Mouse (Mus musculus) hindbrain, embryonic 15.5 days (tissue): ENCODE measurements at regions not wholly inside any gene's neighbourhood (a gene's known extent, or its start where the extent isn't known, plus 50 kb on each side); places are given as distances from the start of the nearest gene placed in this dataset.

Experiments used
- ATAC-seq: fragments of 200-750 bp; cut with Nextera tagmentation; 2 replicates; pipeline ENCODE4 v1.8.0; 2017; ENCODE audit warnings: low read depth, moderate number of reproducible peaks, moderate TSS enrichment; ENCODE audit not compliant: low FRiP score
- H3K27ac ChIP-seq: fragments of 300-500 bp; sonication (generic); replicated peaks from 2 replicates; pipeline ENCODE4 v1.5.1; 2015; ENCODE audit warnings: mild to moderate bottlenecking, inconsistent platforms
- H3K27me3 ChIP-seq: fragments of 300-500 bp; sonication (generic); 2 replicates; pipeline ENCODE4 v1.6.1; 2015; ENCODE audit warnings: control low read depth, inconsistent platforms
- H3K36me3 ChIP-seq: fragments of 300-500 bp; sonication (generic); 2 replicates; pipeline ENCODE4 v1.6.1; 2015; ENCODE audit warnings: control low read depth, inconsistent platforms
- H3K4me1 ChIP-seq: fragments of 300-500 bp; sonication (generic); replicated peaks from 2 replicates; pipeline ENCODE4 v1.6.1; 2015; ENCODE audit warnings: control low read depth, inconsistent platforms
- H3K4me2 ChIP-seq: fragments of 300-500 bp; sonication (generic); 2 replicates; pipeline ENCODE4 v1.6.1; 2015; ENCODE audit warnings: moderate library complexity, mild to moderate bottlenecking, inconsistent platforms
- H3K4me3 ChIP-seq: fragments of 300-500 bp; sonication (generic); 2 replicates; pipeline ENCODE4 v1.5.1; 2015; ENCODE audit warnings: mild to moderate bottlenecking, inconsistent platforms
- H3K9ac ChIP-seq: fragments of 300-500 bp; sonication (generic); 2 replicates; pipeline ENCODE4 v1.6.1; 2015; ENCODE audit warnings: inconsistent platforms
- H3K9me3 ChIP-seq: fragments of 300-500 bp; sonication (generic); 2 replicates; pipeline ENCODE4 v1.6.1; 2016; ENCODE audit warnings: control low read depth, inconsistent platforms
- WGBS: fragments of 180-500 bp; shearing (Covaris S2); methylation state at CpG from one replicate; pipeline ENCODE4 v1.1.7; 2015; 5-methylcytosine and 5-hydroxymethylcytosine counted together

GRCm38 (mm10) chr11:114277513-114278304 lies 210.9 kb upstream of the Sdk2 start:
- H3K27ac ChIP-seq: 0 out of 2 replicates have a peak overlapping the region, but pooled peaks have one; percentile 15
- 55% methylated on average over 26 of the region's 26 CpGs for WGBS

GRCm38 (mm10) chr11:114270358-114271072 lies 203.7 kb upstream of the Sdk2 start:
- H3K4me3 ChIP-seq: no peak overlapping the region
- H3K36me3 ChIP-seq: no peaks in the 10 kb centered on the region
- H3K4me2 ChIP-seq: no peak overlapping the region
- no peaks in the 10 kb centered on the region for H3K27me3 ChIP-seq
- no peak for ATAC-seq
- no peak overlapping the region for H3K9ac ChIP-seq
- H3K27ac ChIP-seq: no peak overlapping the region
- no peaks in the 10 kb centered on the region for H3K4me1 ChIP-seq
- 78% methylated on average over 10 of the region's 10 CpGs for WGBS
- no peaks in the 10 kb centered on the region for H3K9me3 ChIP-seq

More at GRCm38 (mm10) chr11:114277513-114278304, 210.9 kb upstream of the Sdk2 start:
- Histone ChIP-seq H3K4me2 (no peak overlapping the region), H3K9ac (no peak overlapping the region), H3K4me3 (no peak overlapping the region), H3K4me1 (peaks cover 30% of the 10 kb centered on the region), H3K9me3 (no peaks in the 10 kb centered on the region), H3K36me3 (no peaks in the 10 kb centered on the region), H3K27me3 (no peaks in the 10 kb centered on the region)
- ATAC-seq: peak; percentile 49; the same call in 1 of the 2 replicates

- Histone ChIP-seq H3K4me1 (no peaks in the 10 kb centered on the region), H3K9me3 (no peaks in the 10 kb centered on the region), H3K4me3 (no peak overlapping the region), H3K27ac (no peak overlapping the region), H3K36me3 (no peaks in the 10 kb centered on the region), H3K27me3 (no peaks in the 10 kb centered on the region), H3K4me2 (no peak overlapping the region), H3K9ac (no peak overlapping the region)
- 47% methylated on average over 4 of the region's 4 CpGs for WGBS
- no peak for ATAC-seq
Measured at GRCm38 (mm10) chr11:114261959-114262358, 195.1 kb upstream of the Sdk2 start.

- H3K27ac ChIP-seq: no peak overlapping the region
- no peaks in the 10 kb centered on the region for H3K9me3 ChIP-seq
- no peaks in the 10 kb centered on the region for H3K27me3 ChIP-seq
- H3K9ac ChIP-seq: no peak overlapping the region
- no peak for ATAC-seq
- H3K4me3 ChIP-seq: no peak overlapping the region
- no peaks in the 10 kb centered on the region for H3K4me1 ChIP-seq
- 91% methylated on average over 9 of the region's 9 CpGs for WGBS
- no peak overlapping the region for H3K4me2 ChIP-seq
- H3K36me3 ChIP-seq: no peaks in the 10 kb centered on the region
Measured at GRCm38 (mm10) chr11:114258218-114258617, 191.4 kb upstream of the Sdk2 start.

GRCm38 (mm10) chr11:114257756-114258155 lies 190.9 kb upstream of the Sdk2 start:
- no peaks in the 10 kb centered on the region for H3K27me3 ChIP-seq
- 65% methylated on average over 6 of the region's 6 CpGs for WGBS
- H3K36me3 ChIP-seq: no peaks in the 10 kb centered on the region
- H3K4me3 ChIP-seq: no peak overlapping the region
- H3K27ac ChIP-seq: no peak overlapping the region
- no peak overlapping the region for H3K4me2 ChIP-seq
- no peaks in the 10 kb centered on the region for H3K9me3 ChIP-seq
- H3K9ac ChIP-seq: no peak overlapping the region
- ATAC-seq: no peak
- 0 out of 2 replicates have a peak, but pooled peaks cover 3% of the 10 kb centered on the region for H3K4me1 ChIP-seq

- Histone ChIP-seq H3K36me3 (no peaks in the 10 kb centered on the region), H3K9me3 (no peaks in the 10 kb centered on the region), H3K27ac (no peak overlapping the region), H3K4me1 (0 out of 2 replicates have a peak, but pooled peaks cover 3% of the 10 kb centered on the region), H3K4me2 (no peak overlapping the region), H3K27me3 (no peaks in the 10 kb centered on the region), H3K9ac (no peak overlapping the region), H3K4me3 (no peak overlapping the region)
- no peak for ATAC-seq
- 88% methylated on average over 4 of the region's 4 CpGs for WGBS
Measured at GRCm38 (mm10) chr11:114257061-114257460, 190.2 kb upstream of the Sdk2 start.

- no peak for ATAC-seq
- Histone ChIP-seq H3K4me3 (no peak overlapping the region), H3K27me3 (no peaks in the 10 kb centered on the region), H3K27ac (no peak overlapping the region), H3K4me1 (0 out of 2 replicates have a peak, but pooled peaks cover 3% of the 10 kb centered on the region), H3K4me2 (no peak overlapping the region), H3K36me3 (no peaks in the 10 kb centered on the region), H3K9me3 (no peaks in the 10 kb centered on the region), H3K9ac (no peak overlapping the region)
- WGBS: 68% methylated on average over 1 of the region's 1 CpGs
Measured at GRCm38 (mm10) chr11:114254344-114254743, 187.5 kb upstream of the Sdk2 start.

GRCm38 (mm10) chr11:114251614-114252013 lies 184.8 kb upstream of the Sdk2 start:
- Histone ChIP-seq H3K9ac (no peak overlapping the region), H3K27ac (no peak overlapping the region), H3K9me3 (no peaks in the 10 kb centered on the region)

GRCm38 (mm10) chr11:114249215-114249614 lies 182.4 kb upstream of the Sdk2 start:
- WGBS: 78% methylated on average over 7 of the region's 7 CpGs

More at GRCm38 (mm10) chr11:114251614-114252013, 184.8 kb upstream of the Sdk2 start:
- ATAC-seq: no peak
- 0 out of 2 replicates have a peak, but pooled peaks cover 3% of the 10 kb centered on the region for H3K4me1 ChIP-seq
- 58% methylated on average over 7 of the region's 7 CpGs for WGBS
- no peak overlapping the region for H3K4me2 ChIP-seq
- no peaks in the 10 kb centered on the region for H3K36me3 ChIP-seq
- no peaks in the 10 kb centered on the region for H3K27me3 ChIP-seq
- no peak overlapping the region for H3K4me3 ChIP-seq

GRCm38 (mm10) chr11:114248261-114248898 lies 181.5 kb upstream of the Sdk2 start:
- Histone ChIP-seq H3K36me3 (no peaks in the 10 kb centered on the region), H3K9me3 (no peaks in the 10 kb centered on the region), H3K27me3 (no peaks in the 10 kb centered on the region), H3K4me2 (no peak overlapping the region), H3K4me3 (no peak overlapping the region), H3K27ac (no peak overlapping the region), H3K9ac (no peak overlapping the region), H3K4me1 (peaks cover 6% of the 10 kb centered on the region; the same call in 1 of the 2 replicates)
- 70% methylated on average over 4 of the region's 4 CpGs for WGBS
- ATAC-seq: no peak

More at GRCm38 (mm10) chr11:114249215-114249614, 182.4 kb upstream of the Sdk2 start:
- Histone ChIP-seq H3K9ac (no peak overlapping the region), H3K4me2 (no peak overlapping the region), H3K4me3 (no peak overlapping the region), H3K27ac (no peak overlapping the region), H3K4me1 (peaks cover 6% of the 10 kb centered on the region; the same call in 1 of the 2 replicates), H3K36me3 (no peaks in the 10 kb centered on the region), H3K9me3 (no peaks in the 10 kb centered on the region), H3K27me3 (no peaks in the 10 kb centered on the region)
- ATAC-seq: no peak

GRCm38 (mm10) chr11:114239311-114239803 lies 172.5 kb upstream of the Sdk2 start:
- Histone ChIP-seq H3K4me1 (peaks cover 17% of the 10 kb centered on the region), H3K27me3 (no peaks in the 10 kb centered on the region), H3K9ac (no peak overlapping the region), H3K27ac (peak overlapping the region; percentile 39; the same call in 1 of the 2 replicates), H3K9me3 (no peaks in the 10 kb centered on the region), H3K4me3 (no peak overlapping the region), H3K4me2 (no peak overlapping the region), H3K36me3 (no peaks in the 10 kb centered on the region)
- ATAC-seq: peak; percentile 51; the same call in 1 of the 2 replicates
- WGBS: 21% methylated on average over 8 of the region's 8 CpGs
